Mouse (Mus musculus) granulocyte monocyte progenitor cell, adult 5-6 weeks (primary cell): ENCODE measurements at regions not wholly inside any gene's neighbourhood (a gene's known extent, or its start where the extent isn't known, plus 50 kb on each side); places are given as distances from the start of the nearest gene placed in this dataset.

Source experiments
- ATAC-seq: replicated peaks from 2 replicates; pipeline ENCODE4 v1.8.0; 2016; ENCODE audit warnings: mild to moderate bottlenecking, moderate TSS enrichment, inconsistent platforms; ENCODE audit not compliant: poor library complexity, severe bottlenecking

GRCm38 (mm10) chr15:96778321-96778926 lies 78.9 kb upstream of the Slc38a2 start:
- peak; percentile 79 for ATAC-seq

GRCm38 (mm10) chr15:96776476-96777075 lies 77.0 kb upstream of the Slc38a2 start:
- peak; percentile 71 for ATAC-seq

GRCm38 (mm10) chr15:96775129-96775528 lies 75.6 kb upstream of the Slc38a2 start:
- ATAC-seq, result no peak

GRCm38 (mm10) chr15:96774664-96775063 lies 75.1 kb upstream of the Slc38a2 start:
- no peak for ATAC-seq

GRCm38 (mm10) chr15:96773656-96774055 lies 74.1 kb upstream of the Slc38a2 start:
- ATAC-seq, result no peak

GRCm38 (mm10) chr15:96772701-96773100 lies 73.2 kb upstream of the Slc38a2 start:
- ATAC-seq, result no peak

- ATAC-seq, result no peak
These were observed 71.3 kb upstream of the Slc38a2 start for GRCm38 (mm10) chr15:96770786-96771185.

- peak; percentile 44; the same call in 1 of the 2 replicates for ATAC-seq
These were observed 70.8 kb upstream of the Slc38a2 start for GRCm38 (mm10) chr15:96770299-96770698.

GRCm38 (mm10) chr15:96769751-96770150 lies 70.2 kb upstream of the Slc38a2 start:
- no peak for ATAC-seq

- peak; percentile 97 for ATAC-seq
These were observed 68.9 kb upstream of the Slc38a2 start for GRCm38 (mm10) chr15:96768301-96768993.

- no peak for ATAC-seq
These were observed 67.7 kb upstream of the Slc38a2 start for GRCm38 (mm10) chr15:96767188-96767587.

- ATAC-seq, result no peak
These were observed 66.7 kb upstream of the Slc38a2 start for GRCm38 (mm10) chr15:96766238-96766637.

GRCm38 (mm10) chr15:96763611-96764010 lies 64.1 kb upstream of the Slc38a2 start:
- ATAC-seq, result no peak

GRCm38 (mm10) chr15:96759078-96759995 lies 59.8 kb upstream of the Slc38a2 start:
- peak; percentile 25 for ATAC-seq

- ATAC-seq, result peak; percentile 93
These were observed 58.1 kb upstream of the Slc38a2 start for GRCm38 (mm10) chr15:96757446-96758198.

- ATAC-seq, result no peak
These were observed 56.9 kb upstream of the Slc38a2 start for GRCm38 (mm10) chr15:96756456-96756855.

- ATAC-seq, result no peak
These were observed 56.4 kb upstream of the Slc38a2 start for GRCm38 (mm10) chr15:96755951-96756350.

GRCm38 (mm10) chr15:96755322-96755942 lies 55.9 kb upstream of the Slc38a2 start:
- peak; percentile 15; the same call in 1 of the 2 replicates for ATAC-seq

- no peak for ATAC-seq
These were observed 54.5 kb upstream of the Slc38a2 start for GRCm38 (mm10) chr15:96754079-96754478.
